Mouse (Mus musculus) CH12.LX (cell line): ENCODE results near the gene Rassf2. TPM values are rescaled to one million over a fixed set of nuclear protein-coding genes. Genes with fewer than 3 reads are reported as not detected.

Source experiments
- DNase-seq: peaks from one replicate; pipeline ENCODE4 v3.0.0-alpha.2; 2013; ENCODE audit errors: extremely low read depth
- H3K27ac ChIP-seq: 2 replicates; pipeline ENCODE4 v1.5.1; 2012; ENCODE audit warnings: low read depth, mild to moderate bottlenecking, control low read depth, moderate library complexity; ENCODE audit not compliant: insufficient read depth
- H3K27me3 ChIP-seq: replicated peaks from 2 replicates; pipeline ENCODE3; 2012; ENCODE audit warnings: inconsistent platforms
- H3K36me3 ChIP-seq, 2 experiments: replicated peaks in 1 of 2; 2 replicates each; pipeline versions ENCODE3 to v1.6.1; 2012; ENCODE audit warnings: inconsistent platforms in 1 of 2, low read length in 1 of 2, mild to moderate bottlenecking in 1 of 2, mixed read lengths in 1 of 2, moderate library complexity in 1 of 2; ENCODE audit not compliant: control insufficient read depth in 1 of 2, insufficient read depth in 1 of 2
- H3K4me1 ChIP-seq, 2 experiments: 2 replicates each; pipeline ENCODE4 v1.6.1; 2012; ENCODE audit warnings: inconsistent platforms in 1 of 2, moderate library complexity in 1 of 2; ENCODE audit not compliant: insufficient read depth in 2 of 2, control insufficient read depth in 1 of 2
- H3K4me2 ChIP-seq: 2 replicates; pipeline ENCODE4 v1.6.1; 2012; ENCODE audit warnings: low read depth, mild to moderate bottlenecking, control low read depth; ENCODE audit not compliant: poor library complexity, insufficient read depth, severe bottlenecking
- H3K4me3 ChIP-seq, 3 experiments: fragments of 150-350 bp in 1 of 3; sonication (generic) in 1 of 3; replicated peaks in 1 of 3; 2 replicates each; pipeline versions ENCODE3 to v1.5.1; 2011 to 2012; ENCODE audit warnings: low read depth in 2 of 3, low read length in 2 of 3, mild to moderate bottlenecking in 2 of 3, moderate library complexity in 2 of 3, control low read depth in 1 of 3, improper control_type of control experiment in 1 of 3, inconsistent platforms in 1 of 3, mixed read lengths in 1 of 3; ENCODE audit not compliant: poor library complexity in 1 of 3
- H3K79me2 ChIP-seq: replicated peaks from 2 replicates; pipeline ENCODE4 v1.6.1; 2012; ENCODE audit warnings: mild to moderate bottlenecking, moderate library complexity; ENCODE audit not compliant: control insufficient read depth, poor library complexity, insufficient read depth, severe bottlenecking; ENCODE audit errors: extremely low read depth
- H3K9ac ChIP-seq: 2 replicates; pipeline ENCODE4 v1.6.1; 2012; ENCODE audit warnings: low read depth, mild to moderate bottlenecking, control low read depth, moderate library complexity; ENCODE audit not compliant: insufficient read depth
- H3K9me3 ChIP-seq: replicated peaks from 2 replicates; pipeline ENCODE3; 2012; ENCODE audit warnings: low read length, inconsistent platforms, mixed read lengths
- BHLHE40 ChIP-seq: IDR thresholded peaks from 2 replicates; pipeline ENCODE4 v1.6.1; 2011; ENCODE audit warnings: mild to moderate bottlenecking, low read depth, low read length, improper control_type of control experiment
- E2F4 ChIP-seq: IDR thresholded peaks from 2 replicates; pipeline ENCODE4 v1.6.1; 2011; ENCODE audit warnings: low read depth, low read length, improper control_type of control experiment; ENCODE audit not compliant: insufficient replicate concordance
- EP300 ChIP-seq: IDR thresholded peaks from 2 replicates; pipeline ENCODE4 v1.6.1; 2011; ENCODE audit warnings: low read length, improper control_type of control experiment
- GABPA ChIP-seq: IDR thresholded peaks from 2 replicates; pipeline ENCODE4 v1.6.1; 2012; ENCODE audit warnings: low read depth, low read length, improper control_type of control experiment, inconsistent platforms; ENCODE audit not compliant: insufficient replicate concordance
- HCFC1 ChIP-seq: IDR thresholded peaks from 2 replicates; pipeline ENCODE4 v1.6.1; 2012; ENCODE audit warnings: low read depth, mild to moderate bottlenecking, inconsistent platforms, low read length, improper control_type of control experiment
- IRF4 ChIP-seq: IDR thresholded peaks from 2 replicates; pipeline ENCODE4 v1.6.1; 2014; ENCODE audit warnings: low read depth, mild to moderate bottlenecking, inconsistent platforms, low read length, improper control_type of control experiment
- JUN ChIP-seq: IDR thresholded peaks from 2 replicates; pipeline ENCODE4 v1.6.1; 2011; ENCODE audit warnings: low read depth, mild to moderate bottlenecking, low read length, improper control_type of control experiment, moderate library complexity; ENCODE audit not compliant: insufficient read depth
- JUND ChIP-seq: conservative IDR thresholded peaks from 2 replicates; pipeline ENCODE4 v1.6.1; 2011; ENCODE audit warnings: low read depth, low read length, improper control_type of control experiment
- KAT2A ChIP-seq: IDR thresholded peaks from 2 replicates; pipeline ENCODE4 v1.6.1; 2012; ENCODE audit warnings: low read length, improper control_type of control experiment, inconsistent platforms; ENCODE audit not compliant: insufficient replicate concordance
- MAFK ChIP-seq: IDR thresholded peaks from 2 replicates; pipeline ENCODE4 v1.6.1; 2011; ENCODE audit warnings: low read length, improper control_type of control experiment; ENCODE audit not compliant: insufficient replicate concordance
- MAX ChIP-seq: IDR thresholded peaks from 2 replicates; pipeline ENCODE4 v1.6.1; 2011; ENCODE audit warnings: low read length, improper control_type of control experiment
- MEF2A ChIP-seq: IDR thresholded peaks from 2 replicates; pipeline ENCODE4 v1.6.1; 2014; ENCODE audit warnings: low read depth, mild to moderate bottlenecking, inconsistent platforms, low read length, improper control_type of control experiment, borderline replicate concordance
- MXI1 ChIP-seq: IDR thresholded peaks from 2 replicates; pipeline ENCODE4 v1.6.1; 2011; ENCODE audit warnings: mild to moderate bottlenecking, low read depth, low read length, improper control_type of control experiment
- NRF1 ChIP-seq: IDR thresholded peaks from 2 replicates; pipeline ENCODE4 v1.6.1; 2014; ENCODE audit warnings: low read depth, mild to moderate bottlenecking, inconsistent platforms, low read length, improper control_type of control experiment, moderate library complexity
- PAX5 ChIP-seq: IDR thresholded peaks from 2 replicates; pipeline ENCODE4 v1.6.1; 2012; ENCODE audit warnings: low read length, inconsistent platforms, mixed read lengths
- POLR2AphosphoS2 ChIP-seq: IDR thresholded peaks from 2 replicates; pipeline ENCODE4 v1.6.1; 2011; ENCODE audit warnings: low read depth, low read length, improper control_type of control experiment
- RAD21 ChIP-seq: IDR thresholded peaks from 2 replicates; pipeline ENCODE4 v1.6.1; 2011; ENCODE audit warnings: low read depth, mild to moderate bottlenecking, low read length, improper control_type of control experiment, moderate library complexity
- SIN3A ChIP-seq: IDR thresholded peaks from 2 replicates; pipeline ENCODE4 v1.6.1; 2012; ENCODE audit warnings: low read length, improper control_type of control experiment, inconsistent platforms
- TBP ChIP-seq: conservative IDR thresholded peaks from 2 replicates; pipeline ENCODE4 v1.6.1; 2011; ENCODE audit warnings: low read depth, low read length, improper control_type of control experiment
- USF2 ChIP-seq: conservative IDR thresholded peaks from 2 replicates; pipeline ENCODE4 v1.6.1; 2011; ENCODE audit warnings: low read depth, low read length, improper control_type of control experiment
- ZKSCAN1 ChIP-seq: IDR thresholded peaks from 2 replicates; pipeline ENCODE4 v1.6.1; 2012; ENCODE audit warnings: low read depth, inconsistent platforms, low read length, improper control_type of control experiment, borderline replicate concordance
- ZMIZ1 ChIP-seq: IDR thresholded peaks from 2 replicates; pipeline ENCODE4 v1.6.1; 2012; ENCODE audit warnings: low read depth, mild to moderate bottlenecking, inconsistent platforms, low read length, improper control_type of control experiment
- dilution Hi-C: fragments of 300-500 bp; cut with MboI; formaldehyde crosslinking; loops from 2 replicates; pipeline ENCODE4 v1.14.3; 2020; ENCODE audit warnings: low sequenced_read_pairs; ENCODE audit not compliant: extremely low pct_unique_long_range_greater_than_20kb, extremely low pct_ligation_motif_present
- in situ Hi-C: fragments of 300-500 bp; cut with MboI; formaldehyde crosslinking; loops from 3 replicates; pipeline ENCODE4 v1.14.3; 2019; ENCODE audit warnings: low sequenced_read_pairs, low pct_ligation_motif_present, low pct_unique_long_range_greater_than_20kb, mixed read lengths
- polyA plus RNA-seq: library from polyadenylated mRNA; unstranded; fragments of >175 nt; gene quantifications from 2 replicates; pipeline ENCODE4 v1.2.1, GENCODE M21; 2012; ENCODE audit warnings: low read depth; ENCODE audit not compliant: insufficient read length
- total RNA-seq, 2 experiments: library from RNA; depleted of rRNA; stranded (reverse); fragments of 300-350 nt in 1 of 2; fragments of >200 nt in 1 of 2; gene quantifications; 2 replicates each; pipeline ENCODE4 v1.2.3; 2012 to 2014

Rassf2 gene
- total and polyA plus RNA-seq, 3 experiments: 33.8 to 61.5 (median 45.3) TPM

DNA sequence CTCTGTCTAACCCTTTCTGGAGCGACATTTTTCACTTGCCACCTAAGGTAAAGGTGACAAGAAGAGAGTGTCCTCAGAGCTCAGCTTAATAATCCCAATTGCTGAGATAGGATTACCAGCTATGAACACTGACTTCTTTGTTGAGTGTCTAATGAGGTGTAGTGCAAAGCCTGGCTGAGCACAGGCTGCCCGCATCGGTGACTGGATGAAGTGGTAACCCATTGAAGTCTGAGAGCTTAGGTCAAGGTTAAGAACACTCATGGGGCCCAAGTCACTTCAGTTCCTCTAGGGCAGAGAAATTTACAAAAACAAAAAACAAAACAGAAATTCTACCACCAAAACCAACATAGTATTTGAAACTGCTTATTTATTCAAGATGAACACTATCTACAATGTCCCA is 43.0 kb upstream of the Rassf2 start:
- dilution Hi-C loops: no loop called here
- Histone ChIP-seq H3K36me3 (peaks cover 42 to 75% of the 10 kb centered on the region in 2 experiments), H3K27ac (no peak overlapping the region), H3K9me3 (no peaks in the 10 kb centered on the region), H3K79me2 (no peaks in the 10 kb centered on the region), H3K4me2 (no peak overlapping the region), H3K27me3 (no peaks in the 10 kb centered on the region), H3K9ac (no peak overlapping the region), H3K4me3 (no peak overlapping the region), H3K4me1 (peaks cover 7 to 21% of the 10 kb centered on the region in 2 experiments; a peak in 3 of 4 replicates)
- in situ Hi-C loops: no loop called here
- TF ChIP-seq ZKSCAN1 (no peak), KAT2A (no peak), RAD21 (no peak), SIN3A (no peak), MAFK (no peak), IRF4 (no peak), NRF1 (no peak), EP300 (no peak), TBP (no peak), JUND (no peak), USF2 (no peak), JUN (no peak), POLR2AphosphoS2 (no peak), MAX (no peak), MEF2A (no peak)
- DNase-seq: no peak

DNA sequence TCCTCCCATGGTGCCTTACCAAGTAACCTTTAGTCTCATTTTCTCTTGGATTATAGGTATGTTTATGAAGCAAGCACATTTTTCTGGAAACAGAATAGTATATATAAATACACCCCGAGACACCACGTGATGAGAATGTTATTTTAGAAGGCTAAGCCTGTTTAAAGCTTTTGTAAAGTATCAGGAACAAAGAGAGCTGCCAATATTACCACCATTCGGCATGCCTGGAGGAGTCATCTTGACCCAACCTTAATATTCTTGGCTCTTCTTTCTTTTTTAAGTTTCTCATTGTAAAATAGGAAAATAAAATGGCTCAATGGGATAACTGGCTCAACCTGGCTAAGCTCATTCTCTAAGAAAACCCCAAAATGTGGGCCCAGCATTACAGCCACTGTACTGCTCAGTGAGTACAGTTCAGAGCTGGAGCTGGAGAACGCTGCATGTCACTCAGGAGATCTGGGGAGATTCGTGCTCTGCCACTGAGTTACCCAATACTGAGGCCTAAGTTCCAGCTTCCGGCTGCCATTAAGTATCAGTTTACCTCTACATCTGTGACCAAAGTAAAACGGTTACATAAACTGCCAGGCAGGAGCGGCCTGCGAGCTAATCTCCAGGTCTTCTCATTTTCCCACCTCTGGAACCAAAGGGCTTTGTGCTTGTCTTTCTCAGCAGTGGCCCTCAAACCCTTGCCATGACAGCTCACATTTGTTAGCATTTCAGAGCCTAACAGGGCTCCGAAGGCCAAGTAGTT is 40.1 kb upstream of the Rassf2 start:
- no peak overlapping the region for H3K4me3 ChIP-seq
- H3K9me3 ChIP-seq: no peaks in the 10 kb centered on the region
- in situ Hi-C loops: no loop called here
- no peaks in the 10 kb centered on the region for H3K79me2 ChIP-seq
- H3K27ac ChIP-seq: no peak overlapping the region
- H3K9ac ChIP-seq: no peak overlapping the region
- H3K4me1 ChIP-seq: peaks cover 7 to 21% of the 10 kb centered on the region in 2 experiments; a peak in 3 of 4 replicates
- DNase-seq: no peak
- dilution Hi-C loops: no loop called here
- H3K27me3 ChIP-seq: no peaks in the 10 kb centered on the region
- no peak overlapping the region for H3K4me2 ChIP-seq
- H3K36me3 ChIP-seq: peaks cover 27 to 68% of the 10 kb centered on the region in 2 experiments
- TF ChIP-seq MXI1 (no peak), HCFC1 (no peak), NRF1 (no peak), MAX (no peak), PAX5 (no peak), BHLHE40 (no peak), E2F4 (no peak), GABPA (no peak), TBP (no peak), ZMIZ1 (no peak), ZKSCAN1 (no peak)
